Mouse (Mus musculus) macrophage (primary cell): Measurements from ENCODE around the gene Vezt. TPM values are rescaled to one million over a fixed set of nuclear protein-coding genes. Genes with fewer than 3 reads are reported as not detected.

Experiments
- H3K27ac ChIP-seq: fragments of 350-480 bp; formaldehyde crosslinking; 2 replicates; pipeline ENCODE4 v1.9.0; 2021
- H3K36me3 ChIP-seq: fragments of 350-480 bp; formaldehyde crosslinking; 2 replicates; pipeline ENCODE4 v1.9.0; 2021; ENCODE audit errors: inconsistent target
- H3K4me3 ChIP-seq: fragments of 350-480 bp; formaldehyde crosslinking; 2 replicates; pipeline ENCODE4 v1.9.0; 2021; ENCODE audit errors: inconsistent target
- H3K79me2 ChIP-seq: fragments of 350-480 bp; formaldehyde crosslinking; 2 replicates; pipeline ENCODE4 v1.9.0; 2021; ENCODE audit errors: inconsistent target
- WGBS: methylation state at CpG from one replicate; pipeline ENCODE4 v1.1.7; 2026; ENCODE audit warnings: inconsistent platforms; ENCODE audit not compliant: missing documents; 5-methylcytosine and 5-hydroxymethylcytosine counted together
- polyA plus RNA-seq: library from polyadenylated mRNA; stranded (reverse); fragments of 250-400 nt; gene quantifications from 3 replicates; pipeline ENCODE4 v1.2.4, GENCODE M21; 2018; ENCODE audit warnings: inconsistent platforms

Vezt gene
- polyA plus RNA-seq, 1 experiment from 2014 or later: 11.2 TPM

DNA sequence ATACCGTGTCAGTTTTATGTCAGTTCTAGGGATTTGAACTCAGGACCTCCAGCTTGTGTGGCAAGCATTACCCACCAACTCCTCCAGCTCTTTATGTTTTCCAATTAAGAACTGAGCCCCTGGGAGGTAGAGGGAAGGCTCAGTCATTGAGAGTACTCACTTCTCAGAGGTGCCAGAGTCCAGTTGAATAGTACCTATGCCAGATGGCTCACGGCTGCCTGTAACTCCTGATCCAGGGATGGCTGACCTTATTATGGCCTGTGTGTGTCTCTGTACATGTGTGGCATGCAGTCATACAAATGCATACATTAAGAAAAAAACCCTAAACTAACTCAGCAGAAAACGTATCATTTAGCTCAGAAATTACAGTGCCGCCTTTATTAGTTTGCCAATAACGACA lies 15.1 kb upstream of the Vezt start:
- Histone ChIP-seq H3K79me2 (peaks cover 98% of the 10 kb centered on the region), H3K27ac (peak overlapping the region; percentile 22; the same call in 1 of the 2 replicates), H3K36me3 (peaks cover 5% of the 10 kb centered on the region; the same call in 1 of the 2 replicates), H3K4me3 (no peak overlapping the region)
- 95% methylated on average over 5 of the region's 5 CpGs for WGBS

DNA sequence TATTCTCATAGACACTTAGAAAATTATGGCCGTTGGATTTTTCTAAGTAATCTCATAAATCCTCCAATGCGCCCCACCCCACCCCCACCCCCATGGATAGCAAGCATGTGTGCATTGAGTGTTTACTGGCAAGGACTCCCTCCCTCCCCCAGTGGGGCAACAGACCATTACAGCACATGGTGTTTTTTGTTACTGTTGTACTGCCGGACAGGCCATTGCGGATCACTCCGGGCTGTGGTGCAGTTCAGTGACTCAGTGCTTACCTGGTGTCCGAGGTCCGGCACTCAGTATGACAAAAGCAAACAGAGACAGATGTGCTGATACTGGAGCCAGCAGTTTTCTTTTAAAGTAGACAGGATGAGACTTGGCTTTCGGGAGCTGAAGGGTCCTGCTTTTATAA lies 13.5 kb upstream of the Vezt start:
- 95% methylated on average over 7 of the region's 8 CpGs for WGBS
- Histone ChIP-seq H3K36me3 (peaks cover 21% of the 10 kb centered on the region; the same call in 1 of the 2 replicates), H3K27ac (0 out of 2 replicates have a peak overlapping the region, but pooled peaks have one; percentile 22)

GRCm38 (mm10) chr10:94047845-94048559 lies 12.4 kb upstream of the Vezt start:
- 62% methylated on average over 10 of the region's 10 CpGs for WGBS
- peaks cover 98% of the 10 kb centered on the region for H3K79me2 ChIP-seq
- H3K36me3 ChIP-seq: peaks cover 23% of the 10 kb centered on the region; the same call in 1 of the 2 replicates
- H3K27ac ChIP-seq: peak overlapping the region; percentile 28
- H3K4me3 ChIP-seq: no peak overlapping the region

More for the DNA sequence above, 13.5 kb upstream of the Vezt start:
- Histone ChIP-seq H3K4me3 (no peak overlapping the region), H3K79me2 (peaks cover 98% of the 10 kb centered on the region)

GRCm38 (mm10) chr10:94047024-94047423 lies 11.4 kb upstream of the Vezt start:
- peaks cover 23% of the 10 kb centered on the region; the same call in 1 of the 2 replicates for H3K36me3 ChIP-seq
- H3K79me2 ChIP-seq: peaks cover 98% of the 10 kb centered on the region
- H3K27ac ChIP-seq: peak overlapping the region; percentile 28; the same call in 1 of the 2 replicates
- H3K4me3 ChIP-seq: no peak overlapping the region
- 21% methylated on average over 1 of the region's 1 CpGs for WGBS

- H3K79me2 ChIP-seq: peaks cover 98% of the 10 kb centered on the region
- H3K36me3 ChIP-seq: peaks cover 23% of the 10 kb centered on the region; the same call in 1 of the 2 replicates
- WGBS: 100% methylated on average over 13 of the region's 13 CpGs
- H3K4me3 ChIP-seq: no peak overlapping the region
- no peak overlapping the region for H3K27ac ChIP-seq
These were observed 9.7 kb upstream of the Vezt start for GRCm38 (mm10) chr10:94045301-94045700.

DNA sequence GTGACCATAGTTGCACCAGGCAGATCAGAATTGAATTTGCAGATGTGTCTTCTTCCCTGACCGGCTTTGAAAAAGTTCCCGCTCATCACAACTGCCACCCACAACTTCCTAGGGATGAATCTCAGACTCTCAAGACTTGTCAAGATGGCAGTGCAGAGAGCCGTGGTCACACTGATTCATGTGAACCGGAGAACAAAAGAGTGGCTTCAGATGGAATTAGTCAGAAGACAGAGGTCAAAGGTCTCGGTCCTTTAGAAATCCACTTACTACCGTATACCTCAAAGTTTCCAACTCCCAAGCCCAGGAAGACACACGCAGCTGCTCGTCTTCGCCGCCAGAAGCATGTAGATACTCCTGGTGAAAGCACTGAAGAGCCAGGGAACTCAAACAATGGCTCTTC lies 8.3 kb upstream of the Vezt start:
- WGBS: 95% methylated on average over 10 of the region's 10 CpGs
- H3K4me3 ChIP-seq: no peak overlapping the region
- peaks cover 99% of the 10 kb centered on the region for H3K79me2 ChIP-seq
- H3K27ac ChIP-seq: no peak overlapping the region
- peaks cover 23% of the 10 kb centered on the region; the same call in 1 of the 2 replicates for H3K36me3 ChIP-seq

GRCm38 (mm10) chr10:94038366-94039260 lies 3.0 kb upstream of the Vezt start:
- no peak overlapping the region for H3K4me3 ChIP-seq
- 64% methylated on average over 7 of the region's 7 CpGs for WGBS
- peak overlapping the region; percentile 35 for H3K27ac ChIP-seq
- H3K79me2 ChIP-seq: peaks cover 93% of the 10 kb centered on the region
- no peaks in the 10 kb centered on the region for H3K36me3 ChIP-seq

DNA sequence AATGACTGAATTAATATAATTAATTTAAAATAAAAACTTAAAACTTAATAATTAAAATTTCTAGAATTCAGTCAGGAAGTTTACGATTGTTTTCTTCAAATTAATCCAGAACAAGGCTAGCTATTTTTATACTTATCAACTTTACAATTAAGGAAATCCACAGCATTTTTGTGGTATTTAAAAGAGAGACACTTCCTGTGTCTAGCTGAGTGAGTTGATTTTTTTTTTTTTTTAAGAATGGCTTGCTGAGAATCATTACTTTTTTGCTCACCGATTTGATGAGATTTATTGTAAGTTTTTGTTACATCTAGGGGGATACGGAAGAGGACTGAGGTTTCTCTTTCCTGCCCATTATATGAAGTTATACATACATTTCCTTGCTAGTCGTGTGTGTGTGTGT lies 2.0 kb upstream of the Vezt start:
- peak overlapping the region; percentile 62 for H3K4me3 ChIP-seq
- peak overlapping the region; percentile 35; the same call in 1 of the 2 replicates for H3K27ac ChIP-seq
- WGBS: 42% methylated on average over 3 of the region's 4 CpGs
- H3K36me3 ChIP-seq: no peaks in the 10 kb centered on the region
- H3K79me2 ChIP-seq: peaks cover 93% of the 10 kb centered on the region

DNA sequence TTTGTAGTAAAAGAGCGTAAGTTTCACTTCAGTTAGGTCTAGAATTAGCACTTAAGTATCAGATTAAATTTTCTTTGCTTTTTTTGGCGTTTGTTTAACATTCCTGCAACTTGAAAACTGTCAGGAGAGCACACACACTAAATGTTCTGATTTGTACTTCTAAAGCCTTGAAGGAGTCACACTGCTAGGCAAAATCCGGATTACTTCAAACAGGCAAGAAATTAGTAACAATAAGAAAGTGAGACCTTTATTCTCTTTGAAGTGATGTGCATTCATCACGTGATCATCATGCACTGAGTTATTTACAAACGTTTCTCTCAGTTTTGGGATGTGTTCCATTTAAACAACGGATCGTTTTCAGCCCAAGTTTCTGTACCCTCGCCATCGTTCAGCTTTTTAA lies 1.6 kb upstream of the Vezt start:
- WGBS: 33% methylated on average over 9 of the region's 9 CpGs
- peak overlapping the region; percentile 62 for H3K4me3 ChIP-seq

GRCm38 (mm10) chr10:94036375-94036758 lies 750 bp upstream of the Vezt start:
- Histone ChIP-seq H3K27ac (peak overlapping the region; percentile 21; the same call in 1 of the 2 replicates), H3K36me3 (no peaks in the 10 kb centered on the region), H3K79me2 (peaks cover 93% of the 10 kb centered on the region), H3K4me3 (peak overlapping the region; percentile 62)
- 1% methylated on average over 28 of the region's 32 CpGs for WGBS

More for the DNA sequence above, 1.6 kb upstream of the Vezt start:
- peaks cover 93% of the 10 kb centered on the region for H3K79me2 ChIP-seq
- 0 out of 2 replicates have a peak overlapping the region, but pooled peaks have one; percentile 35 for H3K27ac ChIP-seq
- no peaks in the 10 kb centered on the region for H3K36me3 ChIP-seq

GRCm38 (mm10) chr10:94034876-94035657 lies 550 bp downstream of the Vezt start:
- peaks cover 91% of the 10 kb centered on the region for H3K79me2 ChIP-seq
- 0 out of 2 replicates have a peak, but pooled peaks cover 2% of the 10 kb centered on the region for H3K36me3 ChIP-seq
- WGBS: 6% methylated on average over 25 of the region's 30 CpGs
- H3K27ac ChIP-seq: peak overlapping the region; percentile 68
- peak overlapping the region; percentile 88 for H3K4me3 ChIP-seq

- Histone ChIP-seq H3K36me3 (0 out of 2 replicates have a peak, but pooled peaks cover 5% of the 10 kb centered on the region), H3K79me2 (peaks cover 83% of the 10 kb centered on the region), H3K4me3 (no peak overlapping the region), H3K27ac (no peak overlapping the region)
- WGBS: 95% methylated on average over 6 of the region's 6 CpGs
These were observed 4.5 kb downstream of the Vezt start for GRCm38 (mm10) chr10:94031164-94031563.

DNA sequence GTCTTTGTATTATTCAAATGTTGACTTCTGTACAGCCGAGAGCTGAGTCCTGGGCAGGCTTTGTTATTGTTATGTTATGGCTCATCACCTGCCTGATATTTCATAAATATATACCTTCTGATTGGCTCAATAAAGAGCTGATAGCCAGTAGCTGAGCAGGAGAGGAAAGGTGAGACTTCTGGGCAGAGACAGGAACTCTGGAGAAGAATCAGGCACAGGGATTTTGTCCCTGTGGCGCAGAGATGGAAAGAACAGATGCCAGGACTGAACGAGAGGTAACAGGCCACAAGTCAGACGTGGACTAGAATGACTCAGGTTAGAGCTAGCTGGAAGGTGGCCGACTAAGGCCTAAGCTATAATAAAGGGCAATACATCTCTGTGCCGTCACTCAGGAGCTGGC lies 7.1 kb downstream of the Vezt start:
- Histone ChIP-seq H3K27ac (no peak overlapping the region), H3K36me3 (0 out of 2 replicates have a peak, but pooled peaks cover 13% of the 10 kb centered on the region), H3K79me2 (peaks cover 85% of the 10 kb centered on the region), H3K4me3 (no peak overlapping the region)
- WGBS: 95% methylated on average over 5 of the region's 6 CpGs

GRCm38 (mm10) chr10:94025079-94025478 lies 10.5 kb downstream of the Vezt start:
- H3K36me3 ChIP-seq: 0 out of 2 replicates have a peak, but pooled peaks cover 11% of the 10 kb centered on the region
- no peak overlapping the region for H3K4me3 ChIP-seq
- H3K79me2 ChIP-seq: peaks cover 86% of the 10 kb centered on the region
- 96% methylated on average over 8 of the region's 8 CpGs for WGBS
- H3K27ac ChIP-seq: no peak overlapping the region
